Mouse (Mus musculus) cerebellum, postnatal 10 days (tissue): ENCODE data around the gene Ttc32.

Experiments used
- DNase-seq, 2 experiments: peaks; one replicate each; pipeline ENCODE4 v3.0.0; 2021; ENCODE audit warnings: mixed read lengths in 2 of 2

Ttc32 gene

DNA sequence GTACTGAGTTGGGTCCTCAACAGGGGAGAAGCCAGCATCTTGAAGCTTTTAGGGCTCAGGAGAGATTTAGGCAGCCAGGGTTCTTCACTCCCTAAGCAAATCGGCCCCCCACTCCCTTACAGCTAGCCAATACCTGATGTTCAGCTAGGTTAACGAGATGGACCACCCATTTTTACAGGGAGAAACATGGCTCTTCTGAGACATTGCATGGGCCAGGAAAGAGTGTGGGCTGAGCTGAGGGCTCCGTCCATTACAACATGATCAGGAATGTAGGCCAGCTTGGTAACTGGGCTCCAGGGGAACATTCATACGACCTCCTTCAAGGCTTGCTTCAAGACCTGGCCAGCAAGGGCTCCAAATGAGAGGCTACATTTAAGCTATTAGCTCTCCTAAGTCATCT is 16.9 kb downstream of the Ttc32 start:
- DNase-seq, result no peak

DNA sequence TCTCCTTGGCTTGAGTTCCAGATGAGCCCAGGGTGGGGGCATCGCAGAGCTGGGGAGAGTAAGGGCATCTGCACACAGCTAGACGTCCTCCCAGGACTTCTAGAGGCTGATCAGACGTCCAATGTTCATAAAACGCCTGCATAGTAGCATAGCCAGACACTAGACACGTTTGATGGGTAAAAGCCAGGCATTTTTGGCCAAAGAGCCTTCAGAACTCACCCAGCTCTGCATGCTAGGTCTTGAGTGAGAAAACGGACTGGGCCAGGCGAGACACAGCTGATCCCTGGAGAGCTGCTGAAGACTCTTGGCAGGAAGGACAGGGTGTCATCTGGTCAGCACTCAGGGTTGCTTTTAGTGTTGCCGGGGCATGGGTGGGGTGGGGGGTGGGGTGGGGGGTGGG is 18.3 kb downstream of the Ttc32 start:
- peak in 1 of 2 experiments; percentile 17 for DNase-seq

DNA sequence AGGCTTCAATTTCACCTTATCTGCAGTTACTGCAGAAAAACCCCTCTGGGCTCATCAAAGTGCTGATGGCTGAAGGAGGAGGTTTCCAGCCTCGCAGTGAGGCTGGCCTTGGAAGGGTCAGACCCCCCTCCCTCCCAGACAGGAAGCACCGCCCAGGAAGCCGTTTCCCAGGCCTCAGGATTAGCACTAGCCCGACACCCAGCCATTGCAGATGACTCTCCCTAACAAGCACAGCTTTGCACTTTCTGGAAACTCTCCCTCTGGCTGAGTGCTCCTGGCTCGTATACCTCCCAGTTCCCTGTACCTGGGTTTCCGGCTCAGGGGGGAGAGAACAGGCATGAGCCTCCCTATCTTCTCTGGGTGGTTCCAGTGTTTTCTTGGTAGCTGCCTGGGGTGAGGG is 21.0 kb downstream of the Ttc32 start:
- no peak for DNase-seq

DNA sequence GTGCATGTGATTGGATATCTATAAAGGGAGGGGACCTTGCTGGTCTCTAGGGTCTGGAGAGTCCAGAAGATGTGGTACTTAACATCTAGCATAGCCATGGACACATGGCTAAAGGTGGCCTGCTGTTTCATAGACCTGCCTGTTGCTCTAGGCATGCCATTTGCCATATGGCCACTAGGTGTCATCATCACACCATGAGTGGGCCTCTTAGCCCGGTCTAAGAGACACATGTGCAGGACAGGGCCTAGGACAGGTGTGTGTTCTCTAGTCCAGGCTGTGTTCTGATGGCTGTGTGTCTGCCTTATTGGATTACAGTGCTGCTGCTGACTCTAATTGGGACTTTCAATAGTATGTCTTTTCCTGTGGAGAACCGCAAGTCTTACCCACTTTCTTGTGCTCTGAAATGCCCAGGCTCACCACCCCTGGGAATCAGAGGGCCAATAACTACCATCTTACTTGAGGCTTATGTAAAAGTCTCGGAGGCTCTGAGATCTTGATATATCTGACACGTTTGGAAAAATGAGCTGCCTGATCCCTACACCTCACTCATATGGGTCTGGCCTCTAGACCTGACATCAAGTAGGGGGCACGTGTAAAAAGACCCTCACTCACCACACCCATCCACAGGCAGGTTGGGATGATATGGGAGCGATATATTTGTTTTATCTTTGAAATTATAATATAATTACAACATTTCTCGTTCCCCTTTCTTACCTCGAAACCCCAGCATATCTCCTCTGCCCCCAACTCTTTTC is 22.5 kb downstream of the Ttc32 start:
- DNase-seq, result peak; percentile 89 to 92

DNA sequence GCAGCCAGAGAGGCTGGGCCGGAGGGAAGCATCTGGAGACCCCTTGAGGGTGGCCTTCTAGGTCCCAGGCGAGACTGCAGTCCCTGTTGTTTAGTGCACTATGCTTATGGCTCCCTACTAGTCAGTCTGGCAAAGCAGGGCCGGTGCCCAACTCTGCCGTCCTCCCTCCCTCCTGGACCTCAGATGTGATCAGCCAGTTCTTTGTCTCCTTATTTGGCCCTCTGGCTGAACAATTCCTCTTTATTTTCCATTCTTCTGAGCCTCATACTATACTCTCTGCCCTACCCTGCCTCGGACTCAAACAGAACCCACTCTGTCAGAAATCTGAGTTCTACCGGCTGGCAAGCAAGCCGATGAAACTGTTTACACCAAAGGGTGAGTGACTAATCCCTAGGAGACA is 23.5 kb downstream of the Ttc32 start:
- no peak for DNase-seq

DNA sequence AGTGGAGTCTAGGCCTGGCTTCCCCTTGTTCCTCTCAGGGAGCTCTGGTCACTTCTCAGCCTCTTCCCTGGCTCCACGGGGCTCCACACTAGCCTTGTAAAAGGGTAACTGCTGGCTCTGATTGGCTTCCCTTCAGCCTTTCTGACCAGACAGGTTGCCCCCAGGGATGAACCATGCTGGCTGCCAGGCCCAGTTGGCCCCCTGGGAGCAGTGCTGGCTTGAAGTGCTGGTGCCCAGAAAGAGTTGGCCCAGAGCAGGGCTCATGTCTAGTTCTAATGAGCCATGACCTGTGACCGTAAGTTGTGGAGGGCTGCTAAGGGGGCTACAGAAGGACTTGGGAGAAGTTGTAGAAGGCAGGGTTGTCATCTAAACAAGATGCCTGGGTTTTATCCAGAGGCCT is 24.2 kb downstream of the Ttc32 start:
- DNase-seq, result peak; percentile 31 to 40

DNA sequence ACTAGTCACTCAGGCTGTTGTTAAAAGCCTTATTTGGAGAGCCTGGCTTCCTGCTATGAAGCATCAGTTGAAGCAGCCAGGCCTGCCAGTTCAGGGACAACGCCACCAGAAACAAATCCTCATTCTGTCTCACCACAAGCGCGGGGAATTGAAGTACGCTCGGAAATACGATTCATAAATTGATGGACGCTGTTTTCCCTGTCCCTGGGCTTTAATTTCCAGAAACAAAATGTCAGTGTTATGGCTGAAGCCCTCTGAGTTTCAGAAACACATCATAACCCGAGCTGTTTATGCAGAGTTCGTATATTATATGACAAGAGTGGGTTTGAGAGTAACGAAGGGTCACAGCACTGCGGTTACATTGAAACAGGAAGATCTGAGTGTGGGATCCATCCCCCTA is 25.5 kb downstream of the Ttc32 start:
- DNase-seq, result no peak

DNA sequence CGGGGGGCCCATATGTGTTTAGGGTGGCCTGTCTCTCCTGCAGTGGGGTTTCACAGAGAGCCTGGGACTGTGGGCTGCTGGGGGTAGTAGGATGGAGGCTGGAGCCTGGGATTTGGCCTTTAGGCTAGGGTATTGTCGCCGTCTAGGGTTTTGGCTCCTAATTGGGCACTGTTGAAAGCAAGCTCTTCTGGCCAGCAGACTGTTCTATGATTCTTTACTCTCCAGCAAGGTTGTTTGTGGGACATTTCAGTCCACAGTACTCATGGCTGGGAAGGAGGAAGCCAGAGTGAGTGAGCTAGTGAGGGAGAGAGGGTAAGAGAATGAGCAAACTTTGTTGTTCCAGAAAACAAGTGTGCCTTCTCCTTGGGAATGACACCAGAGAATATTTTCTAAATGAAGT is 29.7 kb downstream of the Ttc32 start:
- DNase-seq, result no peak

DNA sequence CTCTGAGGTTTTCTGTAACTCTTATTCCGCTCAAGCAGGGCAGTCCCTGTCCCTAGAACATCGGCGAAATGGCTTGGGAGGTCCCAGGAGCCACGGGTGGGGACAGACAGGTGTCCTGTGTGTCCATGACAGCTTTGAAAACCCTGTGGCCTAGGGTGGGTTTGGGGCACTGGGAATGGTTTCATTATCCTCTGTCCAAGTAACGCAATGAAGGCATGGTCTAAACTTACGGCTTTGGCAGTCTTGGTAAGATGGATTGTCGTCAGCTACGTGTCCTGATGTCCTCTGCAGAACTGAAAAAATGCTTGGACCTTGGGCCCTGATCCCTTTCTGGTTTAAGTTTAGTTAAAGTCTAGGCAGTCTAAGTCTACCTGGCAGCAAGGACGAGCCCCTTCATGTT is 30.2 kb downstream of the Ttc32 start:
- no peak for DNase-seq

DNA sequence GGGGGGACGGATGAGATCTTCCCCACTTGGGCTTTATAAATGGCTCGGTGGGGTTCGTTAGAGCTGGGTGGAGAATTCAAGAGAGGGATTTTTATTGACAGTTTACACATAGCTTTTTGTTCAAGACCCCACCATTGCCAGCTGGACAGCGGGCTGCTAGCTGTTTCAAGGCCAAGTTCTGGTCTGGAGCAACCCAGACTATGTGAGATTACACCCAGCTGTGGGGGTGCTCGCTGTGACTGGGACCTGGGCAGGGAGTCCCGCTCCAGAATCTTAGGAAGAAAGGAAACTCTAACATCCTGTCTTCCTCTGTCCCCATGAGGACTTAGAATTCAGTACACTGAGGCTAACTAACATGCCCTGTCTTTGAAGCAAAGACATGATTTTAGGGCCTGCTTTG is 33.8 kb downstream of the Ttc32 start:
- no peak for DNase-seq

DNA sequence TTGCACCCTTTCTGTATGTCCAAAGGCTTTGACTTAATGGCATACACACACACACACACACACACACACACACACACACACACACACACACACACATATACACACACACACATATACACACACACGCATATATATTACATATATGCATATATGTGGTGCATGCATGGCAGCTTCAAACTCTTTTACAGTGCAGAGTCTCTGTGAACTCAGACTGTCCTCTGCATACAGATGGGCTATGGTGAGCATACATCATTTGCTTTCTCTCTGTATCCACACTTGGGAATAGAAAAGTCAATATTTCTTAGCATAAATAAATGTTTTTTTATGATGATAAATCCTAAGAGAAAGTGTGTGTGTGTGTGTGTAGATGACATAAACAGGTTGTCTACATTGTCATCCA is 41.3 kb downstream of the Ttc32 start:
- DNase-seq, result no peak

DNA sequence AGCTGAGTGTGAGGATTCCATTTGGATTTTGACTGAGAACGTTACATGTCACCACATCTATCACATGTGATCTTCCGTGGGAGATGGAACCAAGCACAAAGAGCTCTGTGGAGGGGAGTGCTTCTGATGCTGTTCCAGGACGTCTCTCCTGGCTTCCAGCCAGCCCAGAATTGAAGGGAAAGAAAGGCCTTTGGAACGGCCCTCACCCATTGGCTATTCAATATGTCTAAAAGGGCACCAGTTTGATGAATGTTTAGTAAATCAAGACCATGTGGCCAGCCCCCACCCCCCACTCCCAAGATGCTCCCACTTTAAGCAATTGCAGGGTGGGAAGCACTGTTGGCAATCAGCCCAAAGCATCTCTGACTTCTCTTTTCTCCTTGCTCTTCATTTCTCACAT is 41.7 kb downstream of the Ttc32 start:
- DNase-seq, result peak; percentile 45 to 48

DNA sequence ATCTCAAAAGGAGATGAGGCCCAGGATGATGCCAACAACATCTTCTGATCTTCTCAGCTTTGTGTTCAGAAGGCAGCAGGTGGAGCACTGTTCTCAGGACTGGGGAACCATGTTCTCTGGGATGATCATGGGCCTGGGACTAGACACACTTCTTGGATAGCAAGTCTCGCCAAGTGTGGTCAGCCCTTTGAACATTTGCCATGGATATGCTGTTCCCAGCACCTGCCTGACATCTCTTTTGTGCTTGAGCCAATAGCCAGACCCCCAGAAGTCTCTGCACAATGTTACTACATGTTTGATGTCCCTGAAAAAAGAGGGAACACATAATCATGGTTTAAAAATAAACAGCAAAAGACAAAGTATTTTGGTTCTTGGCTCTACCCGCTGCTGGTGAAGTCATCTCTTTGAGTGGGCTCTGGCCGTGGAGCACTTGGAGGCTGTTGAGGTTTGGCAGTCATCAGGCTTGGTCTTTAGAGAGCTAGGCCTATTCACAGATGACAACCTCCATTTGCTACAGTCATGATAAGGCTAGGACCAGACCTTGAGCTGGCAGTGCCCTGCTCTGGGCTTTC is 47.8 kb downstream of the Ttc32 start:
- DNase-seq, result no peak

DNA sequence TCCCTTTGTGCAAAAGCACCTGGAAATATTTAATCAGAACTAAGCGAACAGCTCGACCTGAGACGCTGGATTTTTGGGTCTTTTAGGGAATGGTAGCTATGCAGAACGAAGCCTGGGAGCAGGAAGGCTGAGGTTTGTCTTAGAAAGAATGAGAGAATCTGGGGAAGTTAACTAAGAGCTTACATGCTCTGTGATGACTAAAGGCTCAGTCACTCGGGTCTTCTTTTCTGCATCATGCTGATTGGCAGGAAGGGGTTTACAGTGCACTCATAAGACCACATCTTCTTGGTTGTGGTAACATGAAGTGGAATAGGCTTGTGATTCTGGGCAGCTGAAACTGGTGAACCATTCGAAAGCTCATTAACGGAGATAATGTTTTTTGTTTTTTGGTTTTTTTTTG is 60.4 kb downstream of the Ttc32 start:
- DNase-seq, result no peak
